Mouse (Mus musculus) heart, adult 2 months (tissue): Measurements from ENCODE around the gene Pknox1. TPM values are rescaled to one million over a fixed set of nuclear protein-coding genes. Genes with fewer than 3 reads are reported as not detected.

Experiments used
- DNase-seq, 2 experiments: peaks; one replicate each; pipeline ENCODE4 v3.0.0; 2021
- H3K27ac ChIP-seq: fragments of 200-600 bp; 2 replicates; pipeline ENCODE4 v1.8.1; 2022
- H3K27me3 ChIP-seq: fragments of 200-500 bp; 2 replicates; pipeline ENCODE4 v1.6.1; 2012; ENCODE audit warnings: mild to moderate bottlenecking, low read length, inconsistent platforms, mixed read lengths; ENCODE audit not compliant: control insufficient read depth, insufficient read depth
- H3K36me3 ChIP-seq: fragments of 200-500 bp; 2 replicates; pipeline ENCODE4 v1.6.1; 2012; ENCODE audit warnings: low read length, inconsistent platforms; ENCODE audit not compliant: control insufficient read depth, insufficient read depth
- H3K4me1 ChIP-seq: fragments of 200-500 bp; 2 replicates; pipeline ENCODE4 v1.6.1; 2011; ENCODE audit warnings: low read length; ENCODE audit not compliant: control insufficient read depth, insufficient read depth
- H3K4me3 ChIP-seq: fragments of 200-600 bp; 2 replicates; pipeline ENCODE4 v1.8.1; 2022
- H3K79me2 ChIP-seq: fragments of 200-500 bp; replicated peaks from 2 replicates; pipeline ENCODE4 v1.6.1; 2012; ENCODE audit warnings: mild to moderate bottlenecking, inconsistent platforms, low read length, moderate library complexity, mixed read lengths; ENCODE audit not compliant: control insufficient read depth, insufficient read depth
- H3K9ac ChIP-seq: fragments of 200-500 bp; 2 replicates; pipeline ENCODE4 v1.6.1; 2012; ENCODE audit warnings: low read depth, mild to moderate bottlenecking, control low read depth, inconsistent platforms, low read length, mixed read lengths
- CTCF ChIP-seq: fragments of 200-600 bp; IDR thresholded peaks from 2 replicates; pipeline ENCODE4 v1.8.1; 2022; ENCODE audit warnings: antibody characterized with exemption, mild to moderate bottlenecking, moderate library complexity
- EP300 ChIP-seq: fragments of 200-500 bp; IDR thresholded peaks from 2 replicates; pipeline ENCODE4 v1.6.1; 2011; ENCODE audit warnings: low read depth, low read length, control low read depth; ENCODE audit not compliant: insufficient read depth
- POLR2A ChIP-seq: fragments of 200-500 bp; IDR thresholded peaks from 2 replicates; pipeline ENCODE4 v1.6.1; 2011; ENCODE audit warnings: mild to moderate bottlenecking, low read depth, low read length, control low read depth; ENCODE audit not compliant: insufficient read depth
- WGBS: fragments of 180-500 bp; shearing (Covaris S2); methylation state at CpG from one replicate; pipeline ENCODE4 v1.1.7; 2018; 5-methylcytosine and 5-hydroxymethylcytosine counted together
- intact Hi-C: fragments of 180-260 bp; cut with DNase I; formaldehyde crosslinking; loops from one replicate; pipeline ENCODE4 v1.15.1; 2025
- polyA plus RNA-seq: library from polyadenylated mRNA; depleted of rRNA; stranded (reverse); fragments of >200 nt; gene quantifications from 2 replicates; pipeline ENCODE4 v1.2.3, GENCODE M21; 2012
- total RNA-seq, 2 experiments: library from RNA; stranded (reverse); gene quantifications; 2 replicates each; pipeline ENCODE4 v1.2.3; 2021

The Pknox1 gene
- total and polyA plus RNA-seq, 3 experiments, result 6.8 to 13.1 (median 9.3) TPM

DNA sequence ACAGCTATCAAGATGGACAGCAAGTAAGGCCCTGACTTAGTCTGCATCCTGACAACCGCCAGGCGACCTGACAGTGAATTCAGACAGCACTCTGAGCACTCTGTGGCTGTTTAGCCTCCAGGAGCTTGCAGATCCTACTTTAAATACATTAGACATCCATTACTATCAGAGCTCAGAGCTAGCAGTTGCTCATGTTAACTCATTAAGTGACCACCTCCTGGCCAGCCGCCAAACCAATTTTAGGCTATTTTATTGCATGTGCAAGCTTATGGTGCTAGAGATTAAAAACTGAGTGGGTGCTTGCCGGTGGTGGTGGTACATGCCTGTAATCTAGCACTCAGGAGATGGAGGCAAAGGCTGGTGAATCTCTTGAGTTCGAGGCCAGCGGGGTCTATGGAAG is 19.2 kb downstream of the Pknox1 start:
- intact Hi-C loops, result no loop called here
- Histone ChIP-seq H3K79me2 (no peaks in the 10 kb centered on the region), H3K27me3 (no peaks in the 10 kb centered on the region), H3K4me3 (no peak overlapping the region), H3K27ac (no peak overlapping the region), H3K9ac (no peak overlapping the region), H3K4me1 (no peaks in the 10 kb centered on the region), H3K36me3 (no peaks in the 10 kb centered on the region)
- DNase-seq, result no peak
- 90% methylated on average over 6 of the region's 6 CpGs for WGBS
- TF ChIP-seq POLR2A, result no peak
- no peak for TF ChIP-seq CTCF
- no peak for TF ChIP-seq EP300

DNA sequence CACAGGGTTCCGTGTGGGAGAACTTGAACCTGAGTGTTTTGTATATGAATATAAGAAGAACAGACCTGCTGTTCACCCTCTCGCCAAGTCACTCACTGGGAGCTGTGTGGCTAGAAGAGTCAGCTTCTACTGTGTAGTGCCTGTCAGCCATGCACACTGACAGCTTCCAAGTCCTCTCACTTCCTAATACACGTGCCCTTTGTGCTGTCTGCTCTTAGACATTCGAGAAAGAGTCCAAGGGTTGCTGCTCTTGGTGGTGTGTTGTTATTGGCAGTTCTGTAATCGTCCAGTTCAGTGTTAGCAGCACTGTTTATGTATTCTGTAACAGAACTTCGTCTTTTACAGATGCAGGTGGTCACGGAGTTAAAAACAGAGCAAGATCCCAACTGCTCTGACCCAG is 23.6 kb downstream of the Pknox1 start:
- Histone ChIP-seq H3K4me1 (no peaks in the 10 kb centered on the region), H3K27me3 (no peaks in the 10 kb centered on the region), H3K36me3 (no peaks in the 10 kb centered on the region), H3K9ac (no peak overlapping the region), H3K79me2 (no peaks in the 10 kb centered on the region; the same call in 1 of the 2 replicates), H3K4me3 (no peak overlapping the region), H3K27ac (no peak overlapping the region)
- TF ChIP-seq POLR2A (no peak), CTCF (no peak), EP300 (no peak)
- WGBS, result 77% methylated on average over 7 of the region's 7 CpGs
- intact Hi-C loops, result no loop called here
- no peak for DNase-seq

DNA sequence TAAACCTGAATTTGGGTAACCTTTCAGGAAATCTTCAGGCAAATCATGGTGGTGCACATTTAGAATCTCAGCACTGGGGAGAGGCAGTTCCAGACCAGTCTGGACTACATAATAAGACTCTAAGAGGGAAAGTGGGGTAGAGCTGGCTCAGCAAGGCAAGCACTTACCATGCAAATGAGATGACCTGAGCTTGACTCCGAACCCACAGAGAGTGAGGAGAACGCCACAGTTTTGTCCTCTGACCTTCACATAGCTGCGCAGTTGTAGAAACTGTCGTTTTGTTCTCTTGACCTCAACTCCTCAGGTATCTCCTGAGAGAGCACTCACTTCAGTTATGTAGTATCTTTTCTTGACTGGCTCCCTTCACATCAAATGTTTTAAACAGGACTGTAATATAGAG is 24.2 kb downstream of the Pknox1 start:
- DNase-seq, result no peak
- Histone ChIP-seq H3K4me3 (no peak overlapping the region), H3K27me3 (no peaks in the 10 kb centered on the region), H3K9ac (no peak overlapping the region), H3K4me1 (no peaks in the 10 kb centered on the region), H3K79me2 (no peaks in the 10 kb centered on the region; the same call in 1 of the 2 replicates), H3K36me3 (no peaks in the 10 kb centered on the region), H3K27ac (no peak overlapping the region)
- TF ChIP-seq EP300, result no peak
- TF ChIP-seq POLR2A, result no peak
- TF ChIP-seq CTCF, result no peak
- intact Hi-C loops, result no loop called here
- WGBS, result 85% methylated on average over 4 of the region's 4 CpGs

- 87% methylated on average over 11 of the region's 11 CpGs for WGBS
- H3K27me3 ChIP-seq, result no peaks in the 10 kb centered on the region
- no peak for DNase-seq
- no peak overlapping the region for H3K27ac ChIP-seq
- no peak overlapping the region for H3K9ac ChIP-seq
- intact Hi-C loops, result no loop called here
- TF ChIP-seq CTCF, result no peak
- no peak for TF ChIP-seq EP300
- no peak for TF ChIP-seq POLR2A
- H3K4me3 ChIP-seq, result no peak overlapping the region
- no peaks in the 10 kb centered on the region for H3K4me1 ChIP-seq
- no peaks in the 10 kb centered on the region for H3K36me3 ChIP-seq
- no peaks in the 10 kb centered on the region; the same call in 1 of the 2 replicates for H3K79me2 ChIP-seq
Measured at GRCm38 (mm10) chr17:31590846-31591245, 26.3 kb downstream of the Pknox1 start.

DNA sequence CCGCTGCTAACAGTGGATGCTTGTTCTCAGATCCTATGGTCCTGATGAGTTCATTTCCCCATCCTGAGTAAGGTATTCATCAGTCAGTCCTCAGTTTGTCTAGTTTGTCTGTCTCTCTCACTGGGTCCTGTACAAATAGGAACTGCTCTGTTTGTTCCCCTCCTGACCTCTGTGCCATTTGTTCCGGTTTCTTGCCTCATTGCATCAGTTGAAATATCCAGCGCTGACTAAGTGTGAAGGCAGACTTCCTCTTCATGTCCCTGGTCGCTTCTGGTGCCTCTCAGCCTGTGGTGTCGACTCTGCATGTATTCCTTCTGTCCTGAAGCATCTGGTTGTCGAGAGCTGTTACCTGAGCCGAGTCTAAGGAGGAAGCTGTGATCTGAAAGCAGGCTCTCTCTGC is 30.1 kb downstream of the Pknox1 start:
- no peak overlapping the region for H3K4me3 ChIP-seq
- 58% methylated on average over 7 of the region's 7 CpGs for WGBS
- H3K79me2 ChIP-seq, result no peaks in the 10 kb centered on the region; the same call in 1 of the 2 replicates
- H3K36me3 ChIP-seq, result no peaks in the 10 kb centered on the region
- TF ChIP-seq EP300, result no peak
- no peak for TF ChIP-seq POLR2A
- no peak for TF ChIP-seq CTCF
- no peak overlapping the region for H3K27ac ChIP-seq
- H3K9ac ChIP-seq, result no peak overlapping the region
- no peaks in the 10 kb centered on the region for H3K4me1 ChIP-seq
- no peaks in the 10 kb centered on the region for H3K27me3 ChIP-seq
- intact Hi-C loops, result no loop called here
- DNase-seq, result peak in 1 of 2 experiments; percentile 34

DNA sequence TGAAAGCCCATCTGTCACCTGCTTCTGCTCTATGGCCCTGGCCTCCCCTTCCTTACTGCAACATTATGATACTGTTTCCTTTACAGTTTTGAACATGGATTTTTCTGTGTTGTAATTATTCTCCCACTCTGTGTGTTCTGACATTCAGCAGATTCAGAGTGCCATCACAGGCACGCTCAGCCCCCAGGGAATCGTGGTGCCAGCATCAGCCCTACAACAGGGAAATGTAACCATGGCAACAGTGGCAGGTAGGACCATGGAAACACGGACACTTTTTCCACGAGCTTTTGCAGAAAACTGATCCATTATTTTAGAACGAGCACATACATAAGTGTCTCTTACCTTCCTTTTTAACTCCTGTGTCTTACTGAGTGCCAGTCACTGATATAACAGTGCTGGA is 30.5 kb downstream of the Pknox1 start:
- 85% methylated on average over 5 of the region's 5 CpGs for WGBS
- Histone ChIP-seq H3K27me3 (no peaks in the 10 kb centered on the region), H3K4me3 (no peak overlapping the region), H3K9ac (no peak overlapping the region), H3K79me2 (no peaks in the 10 kb centered on the region; the same call in 1 of the 2 replicates), H3K27ac (no peak overlapping the region), H3K4me1 (no peaks in the 10 kb centered on the region), H3K36me3 (no peaks in the 10 kb centered on the region)
- intact Hi-C loops, result no loop called here
- no peak for TF ChIP-seq EP300
- no peak for TF ChIP-seq CTCF
- no peak for TF ChIP-seq POLR2A
- no peak for DNase-seq

- H3K4me3 ChIP-seq, result no peak overlapping the region
- no peak overlapping the region for H3K27ac ChIP-seq
- no peaks in the 10 kb centered on the region for H3K36me3 ChIP-seq
- H3K4me1 ChIP-seq, result no peaks in the 10 kb centered on the region
- no peaks in the 10 kb centered on the region for H3K79me2 ChIP-seq
- intact Hi-C loops, result no loop called here
- no peak for DNase-seq
- no peaks in the 10 kb centered on the region for H3K27me3 ChIP-seq
- TF ChIP-seq POLR2A (no peak), EP300 (no peak), CTCF (no peak)
- H3K9ac ChIP-seq, result no peak overlapping the region
- 97% methylated on average over 9 of the region's 9 CpGs for WGBS
Measured at GRCm38 (mm10) chr17:31597957-31598356, 33.4 kb downstream of the Pknox1 start.
